Mouse (Mus musculus) bone marrow, adult 2 months (tissue): ENCODE measurements around the gene Ttpal. TPM values are rescaled to one million over a fixed set of nuclear protein-coding genes. Genes with fewer than 3 reads are reported as not detected.
A peak's percentile ranks its signal among the peaks of the same experiment; 100 is the strongest.

Experiments used
- H3K27ac ChIP-seq: fragments of 200-500 bp; 2 replicates; pipeline ENCODE4 v1.5.1; 2012; ENCODE audit warnings: low read depth, mild to moderate bottlenecking, control low read depth, inconsistent platforms, low read length; ENCODE audit not compliant: control insufficient read depth, poor library complexity, insufficient read depth
- H3K4me1 ChIP-seq: fragments of 200-500 bp; 2 replicates; pipeline ENCODE4 v1.6.1; 2011; ENCODE audit warnings: low read length; ENCODE audit not compliant: control insufficient read depth, insufficient read depth
- H3K4me3 ChIP-seq: fragments of 200-500 bp; replicated peaks from 2 replicates; pipeline ENCODE3; 2011; ENCODE audit warnings: mild to moderate bottlenecking, low read depth, low read length, control low read depth; ENCODE audit not compliant: control insufficient read depth
- CTCF ChIP-seq: fragments of 200-500 bp; IDR thresholded peaks from 2 replicates; pipeline ENCODE4 v1.5.1; 2011; ENCODE audit warnings: low read length, control low read depth; ENCODE audit not compliant: control insufficient read depth, insufficient read depth
- POLR2A ChIP-seq: fragments of 200-500 bp; IDR thresholded peaks from 2 replicates; pipeline ENCODE4 v1.6.1; 2011; ENCODE audit warnings: low read depth, mild to moderate bottlenecking, control low read depth, low read length, borderline replicate concordance; ENCODE audit not compliant: control insufficient read depth
- WGBS: fragments of 180-500 bp; shearing (Covaris S2); methylation state at CpG from one replicate; pipeline ENCODE4 v1.1.7; 2018; 5-methylcytosine and 5-hydroxymethylcytosine counted together
- polyA plus RNA-seq: library from polyadenylated mRNA; stranded (reverse); fragments of >200 nt; gene quantifications from 2 replicates; pipeline ENCODE4 v1.2.4, GENCODE M21; 2011; ENCODE audit warnings: low replicate concordance; ENCODE audit not compliant: missing spikeins, insufficient read depth, insufficient read length

Gene Ttpal
- polyA plus RNA-seq = 11.5 and 19.8 TPM in 2 replicates

DNA sequence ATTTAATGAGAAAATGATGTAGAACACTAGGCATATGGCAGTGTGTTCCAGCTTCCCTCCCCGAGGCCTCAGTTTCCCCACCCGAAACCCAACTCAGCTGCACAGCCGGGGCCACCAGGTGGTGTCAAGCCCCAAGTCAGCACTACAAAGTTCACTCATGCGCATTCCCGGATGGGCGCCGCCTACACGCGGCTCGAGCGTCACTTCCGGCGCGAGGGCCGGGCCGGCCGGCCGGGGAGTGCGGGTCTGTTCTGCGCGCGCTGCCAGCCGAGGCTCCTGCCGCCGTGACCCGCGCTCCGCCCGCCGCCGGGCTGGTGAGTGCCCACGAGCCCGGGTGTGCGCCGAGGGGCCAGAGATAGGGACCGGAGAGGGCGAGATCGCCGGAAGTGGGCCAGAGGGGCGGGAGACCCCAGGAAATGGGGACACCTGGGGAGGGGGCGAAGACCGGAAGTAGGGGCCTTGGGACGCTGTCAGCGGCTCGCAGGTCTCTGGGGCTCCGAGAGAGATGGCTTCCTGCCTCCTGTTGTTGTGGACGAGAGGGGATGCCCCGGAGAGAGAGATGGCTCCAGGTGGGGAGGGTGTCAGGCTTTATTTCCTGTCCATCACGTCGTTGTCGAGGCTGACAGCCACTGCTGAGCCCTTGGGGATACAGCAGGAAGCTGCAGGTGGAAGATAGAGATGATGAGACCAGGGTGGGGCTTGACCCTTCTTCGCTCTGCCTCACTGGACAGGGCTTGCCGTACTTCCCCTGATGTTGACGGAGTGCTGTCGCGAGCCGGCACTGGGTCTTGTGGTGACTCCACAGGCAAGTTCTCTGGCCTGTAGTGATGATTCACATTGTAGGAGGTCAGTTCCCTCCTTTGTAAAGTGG lies at the start of gene Ttpal:
TSS of gene Ttpal (plus strand) at position 214 of the 871 bp plus-strand sequence.
- peak within 1 kb of the TSS; percentile 75 for H3K4me3 ChIP-seq
- TF ChIP-seq POLR2A (peak; percentile 71; the same call in 1 of the 2 replicates), CTCF (peak; percentile 72)
- WGBS = under 1% methylated on average over 57 of the region's 57 CpGs
- peaks cover 3% of the 10 kb centered on the region for H3K4me1 ChIP-seq
- peak within 1 kb of the TSS; percentile 99 for H3K27ac ChIP-seq

- Histone ChIP-seq H3K27ac (no peak overlapping the region), H3K4me3 (no peak overlapping the region), H3K4me1 (no peaks in the 10 kb centered on the region)
- WGBS = 7% methylated on average over 8 of the region's 8 CpGs
- TF ChIP-seq CTCF (no peak), POLR2A (no peak)
These were observed 49.6 kb upstream of the Ttpal start for GRCm38 (mm10) chr2:163552518-163552929.

GRCm38 (mm10) chr2:163554425-163554982 lies 47.6 kb upstream of the Ttpal start:
- no peaks in the 10 kb centered on the region for H3K4me1 ChIP-seq
- TF ChIP-seq POLR2A = no peak
- no peak for TF ChIP-seq CTCF
- 65% methylated on average over 4 of the region's 4 CpGs for WGBS

GRCm38 (mm10) chr2:163554996-163555395 lies 47.1 kb upstream of the Ttpal start:
- no peak overlapping the region for H3K4me3 ChIP-seq
- 78% methylated on average over 6 of the region's 6 CpGs for WGBS
- H3K27ac ChIP-seq = no peak overlapping the region
- no peak for TF ChIP-seq POLR2A
- no peak for TF ChIP-seq CTCF
- H3K4me1 ChIP-seq = no peaks in the 10 kb centered on the region

More at GRCm38 (mm10) chr2:163554425-163554982, 47.6 kb upstream of the Ttpal start:
- H3K4me3 ChIP-seq = no peak overlapping the region
- no peak overlapping the region for H3K27ac ChIP-seq

DNA sequence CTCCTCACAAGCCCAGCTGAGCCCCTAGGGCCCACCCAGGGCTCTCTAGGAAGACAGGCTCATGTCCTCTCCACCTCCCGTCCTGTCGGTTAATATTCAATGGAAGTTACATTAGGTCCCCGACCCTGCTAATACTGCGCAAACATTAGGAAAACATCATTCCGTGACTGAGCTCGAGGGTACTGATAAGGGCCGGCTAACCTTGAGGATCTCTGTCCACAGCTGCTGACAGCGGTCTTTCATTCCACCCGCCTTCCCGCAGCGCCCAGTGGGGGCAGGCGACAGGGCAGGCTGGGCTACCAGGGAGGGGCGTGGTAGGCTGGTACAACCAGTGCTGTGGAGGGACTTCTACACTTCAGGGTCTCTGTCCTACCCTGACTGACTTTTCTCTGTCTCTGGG lies 46.7 kb upstream of the Ttpal start:
- WGBS = 80% methylated on average over 13 of the region's 13 CpGs
- no peak overlapping the region for H3K4me3 ChIP-seq
- TF ChIP-seq CTCF (no peak), POLR2A (no peak)
- no peak overlapping the region for H3K27ac ChIP-seq
- H3K4me1 ChIP-seq = no peaks in the 10 kb centered on the region

DNA sequence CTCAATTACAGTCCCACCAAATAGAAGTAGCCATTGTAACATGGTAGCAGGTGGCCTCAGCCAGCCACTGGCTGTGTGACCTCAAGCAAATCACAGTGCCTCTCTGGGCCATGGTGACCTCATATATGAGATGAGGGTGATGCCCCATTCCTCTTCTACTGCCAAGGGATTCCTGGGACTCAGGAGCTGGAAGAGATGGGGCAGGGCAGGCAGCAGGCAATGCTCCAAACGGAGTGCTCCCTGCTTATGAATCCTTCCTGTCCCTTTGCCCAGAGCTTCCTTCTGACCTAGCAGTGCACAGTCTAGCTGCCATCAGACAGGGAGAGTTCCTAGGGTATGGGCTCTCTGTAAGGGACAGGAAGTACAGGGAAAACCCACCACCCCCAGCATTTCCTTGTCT lies 43.6 kb upstream of the Ttpal start:
- Histone ChIP-seq H3K27ac (no peak overlapping the region), H3K4me3 (no peak overlapping the region), H3K4me1 (no peaks in the 10 kb centered on the region)
- TF ChIP-seq POLR2A = no peak
- no peak for TF ChIP-seq CTCF
- WGBS = 87% methylated on average over 1 of the region's 1 CpGs

- TF ChIP-seq POLR2A (no peak), CTCF (no peak)
- H3K27ac ChIP-seq = no peak overlapping the region
- no peaks in the 10 kb centered on the region for H3K4me1 ChIP-seq
- 80% methylated on average over 5 of the region's 5 CpGs for WGBS
- no peak overlapping the region for H3K4me3 ChIP-seq
These were observed 42.9 kb upstream of the Ttpal start for GRCm38 (mm10) chr2:163559236-163559635.

GRCm38 (mm10) chr2:163560247-163560646 lies 41.9 kb upstream of the Ttpal start:
- WGBS = 76% methylated on average over 3 of the region's 3 CpGs
- Histone ChIP-seq H3K4me1 (no peaks in the 10 kb centered on the region), H3K27ac (no peak overlapping the region), H3K4me3 (no peak overlapping the region)
- TF ChIP-seq CTCF = no peak
- TF ChIP-seq POLR2A = no peak
